Comparison of ENCODE assay signal across 13 mouse cellular contexts in the genomic region with DNA sequence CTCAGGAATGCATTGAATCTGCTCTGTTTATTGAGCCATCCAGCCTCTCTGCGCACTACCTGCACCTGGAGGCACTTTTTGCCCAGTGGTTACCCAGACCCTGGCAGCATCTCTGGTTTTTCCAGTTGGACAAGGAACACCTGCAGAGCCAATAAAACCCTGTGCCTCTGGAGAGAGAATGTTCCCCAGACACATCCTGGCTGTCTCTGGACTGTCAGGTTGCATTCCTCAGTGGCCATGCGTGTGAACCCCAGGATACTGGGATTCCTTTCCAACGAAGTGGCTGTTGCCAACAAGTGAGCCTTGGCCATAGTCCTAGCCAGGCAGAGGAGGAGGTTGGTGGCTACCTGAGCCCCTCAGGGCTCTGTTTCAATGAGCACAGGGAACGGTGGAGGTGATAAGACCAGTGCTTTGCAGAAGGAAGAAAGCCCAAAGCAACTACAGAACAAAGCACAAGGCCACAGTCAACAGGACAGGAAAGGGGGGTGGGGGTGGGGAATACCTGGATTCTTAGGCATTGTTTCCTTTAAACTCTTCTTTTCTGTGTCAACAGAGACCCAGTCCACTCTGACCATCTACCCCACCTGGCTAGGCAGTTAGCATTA. TPM values are rescaled to one million over a fixed set of nuclear protein-coding genes. Genes with fewer than 3 reads are reported as not detected.
DNase-seq lines count a peak whose midpoint lies in the region; ATAC-seq and TF ChIP-seq lines count a peak whose summit lies in the region.
"Had no signal": no experiment of that assay in that cellular context is flagged by ENCODE, and none has a peak within 500 bp of the region (broad histone marks: within the 10 kb centered on the region; RNA-seq: fewer than 3 reads in every experiment).

No protein-coding gene starts in this region.

- no peak overlapping the region for H3K27ac ChIP-seq in intestine, embryonic 15.5 days
- no peak overlapping the region for H3K27ac ChIP-seq in cerebellum, adult 2 months (ENCODE audit: insufficient read depth, low read length)
- H3K27ac ChIP-seq in midbrain, embryonic 13.5 days: no peak overlapping the region
- H3K27ac ChIP-seq: heart, embryonic 15.5 days; hindbrain, embryonic 14.5 days; liver, embryonic 12.5 days had no signal

- no peaks in the 10 kb centered on the region for H3K9me3 ChIP-seq in intestine, embryonic 15.5 days
- no peaks in the 10 kb centered on the region for H3K9me3 ChIP-seq in midbrain, embryonic 13.5 days
- H3K9me3 ChIP-seq: heart, embryonic 15.5 days; liver, embryonic 12.5 days had no signal

- WGBS in intestine, embryonic 15.5 days: 44% methylated on average over 4 of the region's 4 CpGs
- WGBS in cerebellum, adult 2 months: 28% methylated on average over 4 of the region's 4 CpGs
- 63% methylated on average over 4 of the region's 4 CpGs for WGBS in midbrain, embryonic 13.5 days

- peak; percentile 86 for ATAC-seq in intestine, embryonic 15.5 days
- ATAC-seq in midbrain, embryonic 13.5 days: no peak
- ATAC-seq: liver, embryonic 12.5 days had no signal

- peak; percentile 65 to 76 for DNase-seq in lung, adult 18-20 months
- DNase-seq in lung, postnatal 14 days: no peak
- peak; percentile 29 to 46 for DNase-seq in kidney, postnatal 36 days
- DNase-seq in urinary bladder, postnatal 10 days (ENCODE audit: low spot score): peak; percentile 16
- no peak for DNase-seq in frontal cortex, postnatal 10 days (ENCODE audit: low spot score in 2 of 2)
- no peak for DNase-seq in cerebellum, adult 2 months
- DNase-seq: embryo, embryonic 11 days had no signal

- TF ChIP-seq POLR2A in cerebellum, adult 2 months (IDR thresholded peaks at IDR 0.05; ENCODE audit: borderline replicate concordance, insufficient read depth, low read length): no peak

- no peaks in the 10 kb centered on the region for H3K36me3 ChIP-seq in intestine, embryonic 15.5 days
- H3K36me3 ChIP-seq in midbrain, embryonic 13.5 days: no peaks in the 10 kb centered on the region
- H3K36me3 ChIP-seq: heart, embryonic 15.5 days; liver, embryonic 12.5 days had no signal

- H3K9ac ChIP-seq in intestine, embryonic 15.5 days: no peak overlapping the region
- H3K9ac ChIP-seq in midbrain, embryonic 13.5 days (replicated peaks): no peak overlapping the region
- H3K9ac ChIP-seq: heart, embryonic 15.5 days; hindbrain, embryonic 14.5 days; liver, embryonic 12.5 days had no signal

- H3K4me2 ChIP-seq in intestine, embryonic 15.5 days (replicated peaks): peak overlapping the region; percentile 14; the same call in 1 of the 2 replicates
- no peak overlapping the region for H3K4me2 ChIP-seq in midbrain, embryonic 13.5 days (replicated peaks)
- H3K4me2 ChIP-seq: heart, embryonic 15.5 days; hindbrain, embryonic 14.5 days; liver, embryonic 12.5 days had no signal

- H3K4me1 ChIP-seq in intestine, embryonic 15.5 days (replicated peaks): 0 out of 2 replicates have a peak, but pooled peaks cover 7% of the 10 kb centered on the region
- H3K4me1 ChIP-seq in cerebellum, adult 2 months (ENCODE audit: control insufficient read depth, insufficient read depth, low read length): no peaks in the 10 kb centered on the region
- H3K4me1 ChIP-seq in midbrain, embryonic 13.5 days (replicated peaks): no peaks in the 10 kb centered on the region
- H3K4me1 ChIP-seq: heart, embryonic 15.5 days; liver, embryonic 12.5 days had no signal

- no peak overlapping the region for H3K4me3 ChIP-seq in intestine, embryonic 15.5 days (replicated peaks)
- H3K4me3 ChIP-seq in cerebellum, adult 2 months (replicated peaks; ENCODE audit: insufficient read depth, low read depth, low read length): no peak overlapping the region
- no peak overlapping the region for H3K4me3 ChIP-seq in midbrain, embryonic 13.5 days (replicated peaks)
- H3K4me3 ChIP-seq: erythroblast, embryonic 14.5 days; heart, embryonic 15.5 days; liver, embryonic 12.5 days had no signal

- no peak for TF ChIP-seq CTCF in cerebellum, adult 2 months (IDR thresholded peaks at IDR 0.05; ENCODE audit: borderline replicate concordance, insufficient read depth, low read depth, low read length)

- H3K27me3 ChIP-seq in intestine, embryonic 15.5 days (replicated peaks): no peaks in the 10 kb centered on the region
- H3K27me3 ChIP-seq in cerebellum, adult 2 months (ENCODE audit: control insufficient read depth, insufficient read depth, low read length): no peaks in the 10 kb centered on the region
- no peaks in the 10 kb centered on the region for H3K27me3 ChIP-seq in midbrain, embryonic 13.5 days
- H3K27me3 ChIP-seq: heart, embryonic 15.5 days; liver, embryonic 12.5 days had no signal

RNA-seq across cellular contexts. Expression of a gene that starts 22.0 kb away (rescaled TPM):
- polyA plus RNA-seq in intestine, embryonic 15.5 days (2015; fragmentation: Nextera tagmentation; extraction: Ambion mirVana): 26.0 and 28.9 TPM in 2 replicates
- polyA plus RNA-seq in cerebellum, adult 2 months (2012; rRNA removed): 0.32 and 0.34 TPM in 2 replicates
- 0.05 TPM in 1 of 2 replicates, not detected in the other for polyA plus RNA-seq in midbrain, embryonic 13.5 days (2015; fragmentation: Nextera tagmentation; extraction: Ambion mirVana)
- polyA plus RNA-seq: hindbrain, embryonic 14.5 days had no signal

Comparison
In these comparisons a context has a peak if more than half of its experiments do, and no peak if none do; other contexts are left out.
1. DNase-seq: peak in lung, adult 18-20 months (2 of 2), kidney, postnatal 36 days (2 of 2) and urinary bladder, postnatal 10 days (single experiment); none in lung, postnatal 14 days (single experiment), frontal cortex, postnatal 10 days (0 of 2) and cerebellum, adult 2 months (0 of 2).
2. RNA of a gene that starts 22.0 kb away (polyA plus RNA-seq): 26.0 to 28.9 TPM in intestine, embryonic 15.5 days; 0.32 to 0.34 TPM in cerebellum, adult 2 months and 0.05 TPM in midbrain, embryonic 13.5 days; every median in the first group is over 10 times any median in the second.